Mouse (Mus musculus): Measurements from ENCODE around the gene Treml4.

DNA sequence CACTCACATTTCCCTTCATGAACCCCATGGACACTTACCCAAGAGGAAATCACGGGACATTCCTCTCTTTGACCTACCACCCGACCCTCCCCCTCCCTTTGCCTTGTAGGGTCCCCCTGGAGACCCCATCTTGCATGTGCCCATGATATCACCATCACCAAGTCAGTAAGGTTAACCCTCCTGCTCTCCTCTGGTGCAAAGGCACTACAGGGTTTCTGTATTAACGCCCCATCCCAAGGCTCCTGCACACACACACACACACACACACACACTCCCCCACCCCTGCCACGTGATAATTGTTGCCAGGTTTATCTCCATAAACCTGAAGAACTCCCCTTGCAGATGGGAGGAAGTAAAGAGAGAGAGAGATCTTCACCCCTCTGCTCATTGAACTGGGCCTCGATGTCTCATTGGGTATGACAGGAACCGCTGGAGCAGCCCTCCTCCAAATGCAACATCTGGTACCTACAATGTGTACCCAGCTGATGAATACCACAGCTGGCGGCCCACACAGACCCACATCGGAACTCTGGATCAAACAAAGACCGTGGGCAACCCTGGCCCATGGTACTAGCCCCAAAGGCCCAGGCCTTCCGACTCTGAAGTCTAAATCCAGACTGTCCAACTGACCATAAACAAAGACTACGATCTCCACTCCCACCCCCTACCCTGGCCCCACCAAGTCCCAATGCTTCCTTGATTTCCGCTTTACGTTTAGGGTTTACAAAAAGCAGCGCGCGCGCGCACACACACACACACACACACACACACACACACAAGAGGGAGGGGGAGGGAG, 17.0 kb downstream of the Treml4 start:
- no peak for TF ChIP-seq POLR2A (IDR thresholded peaks at IDR 0.05; ENCODE audit: control insufficient read depth, low read depth, low read length)
- no peak for TF ChIP-seq CTCF (IDR thresholded peaks at IDR 0.05; ENCODE audit: control insufficient read depth, insufficient read depth, insufficient replicate concordance, low read depth, low read length)
